8 mouse cellular contexts compared by ENCODE assay signal in the genomic region with DNA sequence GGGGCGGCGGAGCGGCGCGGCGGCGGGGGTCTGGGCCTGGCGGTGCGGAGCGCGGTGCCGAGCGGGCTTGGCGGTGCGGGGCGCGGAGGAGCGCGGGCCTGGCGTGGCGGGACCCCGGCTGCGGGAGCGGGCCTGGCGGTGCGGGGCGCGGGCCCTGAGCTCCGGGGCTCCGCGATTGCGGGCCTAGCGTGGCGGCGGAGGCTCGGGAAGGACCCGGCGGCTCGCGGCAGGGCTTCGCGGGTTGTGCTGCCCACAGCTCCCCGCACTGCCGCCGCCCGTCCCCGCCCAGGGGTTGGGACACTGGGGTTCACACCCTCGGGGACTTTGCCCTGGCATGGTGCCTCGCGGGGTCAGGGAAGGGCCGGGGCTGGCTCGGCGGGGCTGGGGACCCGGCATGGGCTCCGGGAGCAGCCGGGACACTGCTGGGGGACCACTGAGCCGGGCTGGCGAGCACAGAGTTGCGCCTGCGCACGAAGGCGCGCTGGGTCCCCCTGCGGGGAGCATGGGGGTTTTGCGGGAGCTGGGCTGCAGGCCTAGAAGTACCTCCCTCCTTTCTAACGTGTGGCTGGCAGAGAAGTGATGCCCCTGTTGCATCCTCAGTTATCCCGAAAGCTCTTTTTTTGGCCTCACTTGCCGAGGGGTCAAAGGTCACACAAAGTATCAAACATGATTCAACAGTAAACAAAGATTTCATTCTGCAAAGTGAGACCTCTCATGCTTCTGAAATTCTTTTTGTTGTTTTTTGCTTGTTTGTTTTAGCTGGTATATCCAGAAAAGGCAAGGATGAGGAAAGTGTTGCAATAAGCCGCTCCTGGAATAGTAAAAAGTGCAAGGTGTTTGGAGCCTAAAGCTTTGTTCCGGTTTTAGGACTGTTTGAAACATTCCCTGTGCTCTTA. TPM values are rescaled to one million over a fixed set of nuclear protein-coding genes. Genes with fewer than 3 reads are reported as not detected.
DNase-seq lines count a peak whose midpoint lies in the region; ATAC-seq and TF ChIP-seq lines count a peak whose summit lies in the region.

A gene (minus strand): TSS at position 240 of the 896 bp plus-strand sequence.

- H3K9ac ChIP-seq in limb, embryonic 12.5 days (replicated peaks) = peak within 1 kb of the TSS; percentile 96
- H3K9ac ChIP-seq in midbrain, embryonic 14.5 days (replicated peaks; ENCODE audit: low read length) = peak within 1 kb of the TSS; percentile 96

- H3K4me2 ChIP-seq in limb, embryonic 12.5 days = peak within 1 kb of the TSS; percentile 74
- H3K4me2 ChIP-seq in midbrain, embryonic 14.5 days (ENCODE audit: low read length) = peak within 1 kb of the TSS; percentile 79

- H3K36me3 ChIP-seq in embryonic facial prominence, embryonic 10.5 days (replicated peaks) = peaks cover 12% of the 10 kb centered on the region
- peaks cover 9% of the 10 kb centered on the region for H3K36me3 ChIP-seq in limb, embryonic 12.5 days
- no peaks in the 10 kb centered on the region; the same call in 1 of the 2 replicates for H3K36me3 ChIP-seq in midbrain, embryonic 14.5 days (ENCODE audit: control insufficient read depth, insufficient read depth, low read length)
- no peaks in the 10 kb centered on the region for H3K36me3 ChIP-seq in spleen, adult 2 months (ENCODE audit: control insufficient read depth, insufficient read depth, low read length)

- peak; percentile 82 for DNase-seq in 3134 (ENCODE audit: extremely low read depth, insufficient read length, low spot score)
- peak; percentile 86 for DNase-seq in adrenal gland, postnatal 10 days
- DNase-seq in embryonic facial prominence, embryonic 10.5 days (ENCODE audit: low spot score) = peak; percentile 91
- peak; percentile 98 for DNase-seq in heart, adult 11 months
- peak; percentile 89 for DNase-seq in kidney, adult 18-20 months
- peak; percentile 94 for DNase-seq in midbrain, embryonic 14.5 days
- DNase-seq in spleen, adult 2 months (ENCODE audit: low read depth in 1 of 2, low spot score in 2 of 2) = peak; percentile 35 to 63

- H3K9me3 ChIP-seq in embryonic facial prominence, embryonic 10.5 days = no peaks in the 10 kb centered on the region
- no peaks in the 10 kb centered on the region for H3K9me3 ChIP-seq in limb, embryonic 12.5 days
- no peaks in the 10 kb centered on the region for H3K9me3 ChIP-seq in midbrain, embryonic 14.5 days (ENCODE audit: control insufficient read depth, low read length)

- peaks cover 37% of the 10 kb centered on the region for H3K4me1 ChIP-seq in embryonic facial prominence, embryonic 10.5 days
- peaks cover 30% of the 10 kb centered on the region for H3K4me1 ChIP-seq in limb, embryonic 12.5 days (replicated peaks)
- peaks cover 13% of the 10 kb centered on the region for H3K4me1 ChIP-seq in midbrain, embryonic 14.5 days (ENCODE audit: control insufficient read depth, insufficient read depth, low read length)
- H3K4me1 ChIP-seq in spleen, adult 2 months (ENCODE audit: control insufficient read depth, insufficient read depth, insufficient read length) = peaks cover 3% of the 10 kb centered on the region

- peak within 1 kb of the TSS; percentile 95 for H3K4me3 ChIP-seq in embryonic facial prominence, embryonic 10.5 days
- peak within 1 kb of the TSS; percentile 86 for H3K4me3 ChIP-seq in limb, embryonic 12.5 days (replicated peaks)
- peak within 1 kb of the TSS; percentile 85 for H3K4me3 ChIP-seq in midbrain, embryonic 14.5 days (replicated peaks; ENCODE audit: low read depth, low read length)
- peak within 1 kb of the TSS; percentile 100 for H3K4me3 ChIP-seq in spleen, adult 2 months (ENCODE audit: extremely low read depth, insufficient read depth, insufficient read length)

- peak within 1 kb of the TSS; percentile 98 for H3K27ac ChIP-seq in embryonic facial prominence, embryonic 10.5 days (replicated peaks)
- H3K27ac ChIP-seq in limb, embryonic 12.5 days = peak within 1 kb of the TSS; percentile 99
- peak within 1 kb of the TSS; percentile 99 for H3K27ac ChIP-seq in midbrain, embryonic 14.5 days (replicated peaks; ENCODE audit: low read depth, low read length)
- H3K27ac ChIP-seq in spleen, adult 2 months (ENCODE audit: insufficient read depth, low read length) = peak within 1 kb of the TSS; percentile 87

- TF ChIP-seq POLR2A in spleen, adult 2 months (IDR thresholded peaks at IDR 0.05; ENCODE audit: low read depth, low read length) = no peak; the same call in 1 of the 2 replicates

- TF ChIP-seq CTCF in spleen, adult 2 months (IDR thresholded peaks at IDR 0.05; ENCODE audit: extremely low read depth, insufficient read depth, insufficient read length, insufficient replicate concordance) = no peak

- peak; percentile 88 for ATAC-seq in limb, embryonic 12.5 days (ENCODE audit: insufficient number of reproducible peaks, insufficient read depth, low FRiP score, low TSS enrichment, low read depth)
- peak; percentile 93 for ATAC-seq in midbrain, embryonic 14.5 days (ENCODE audit: low FRiP score, low TSS enrichment)

- 3% methylated on average over 70 of the region's 70 CpGs for WGBS in embryonic facial prominence, embryonic 10.5 days
- 3% methylated on average over 56 of the region's 70 CpGs for WGBS in limb, embryonic 12.5 days
- WGBS in midbrain, embryonic 14.5 days = 2% methylated on average over 69 of the region's 70 CpGs
- WGBS in spleen, adult 2 months = 3% methylated on average over 68 of the region's 70 CpGs

- H3K27me3 ChIP-seq in embryonic facial prominence, embryonic 10.5 days (replicated peaks; ENCODE audit: low read depth, poor library complexity, severe bottlenecking) = no peaks in the 10 kb centered on the region
- H3K27me3 ChIP-seq in limb, embryonic 12.5 days = no peaks in the 10 kb centered on the region
- no peaks in the 10 kb centered on the region for H3K27me3 ChIP-seq in midbrain, embryonic 14.5 days (ENCODE audit: control insufficient read depth, insufficient read depth, low read length)
- no peaks in the 10 kb centered on the region for H3K27me3 ChIP-seq in spleen, adult 2 months (ENCODE audit: control insufficient read depth, insufficient read depth, low read length)

RNA-seq across cellular contexts. Expression of the gene that starts here (rescaled TPM):
- 10 to 100 TPM; 13.9 to 14.8 TPM for total RNA-seq in adrenal gland, postnatal 10 days (2021)
- 11.4 and 13.0 TPM in 2 replicates for polyA plus RNA-seq in embryonic facial prominence, embryonic 10.5 days (2016; fragmentation: Nextera tagmentation; extraction: Ambion mirVana)
- polyA plus RNA-seq in limb, embryonic 12.5 days (2016; fragmentation: Nextera tagmentation; extraction: Ambion mirVana) = 10.4 and 12.5 TPM in 2 replicates
- polyA plus RNA-seq in midbrain, embryonic 14.5 days (2014; fragmentation: Nextera tagmentation; extraction: Ambion mirVana) = 4.3 and 6.1 TPM in 2 replicates
- polyA plus RNA-seq in spleen, adult 2 months (2012; rRNA removed) = 1.4 and 1.7 TPM in 2 replicates

Comparison
In these comparisons a context has a peak if more than half of its experiments do, and no peak if none do; other contexts are left out.
1. Peak in every context shown above with its lines: DNase-seq, ATAC-seq, H3K4me3 ChIP-seq and H3K27ac ChIP-seq.